Mouse (Mus musculus) mouse trophoblast stem cell (cell line): ENCODE data around the gene E2f8.

Experiments used
- in situ Hi-C, 2 experiments: fragments of 300-500 bp; cut with MseI, MboI; formaldehyde crosslinking; loops; 2 replicates in 1 of 2; 3 replicates in 1 of 2; pipeline ENCODE4 v1.15.1; 2025

Gene E2f8

GRCm38 (mm10) chr7:48893093-48893492, 11.7 kb upstream of the E2f8 start:
- in situ Hi-C loops = loop anchor here (10.0 kb wide), 1 partner anchor 232 kb away; no protein-coding TSS in a partner anchor

- in situ Hi-C loops = loop anchor here (10.0 kb wide), 1 partner anchor 234 kb away; no protein-coding TSS in a partner anchor
These were observed 9.6 kb upstream of the E2f8 start for GRCm38 (mm10) chr7:48891029-48891428.

- in situ Hi-C loops = no loop called here
These were observed 7.4 kb upstream of the E2f8 start for GRCm38 (mm10) chr7:48888751-48889150.

GRCm38 (mm10) chr7:48887973-48888372, 6.6 kb upstream of the E2f8 start:
- in situ Hi-C loops = no loop called here

GRCm38 (mm10) chr7:48884266-48884611, 2.8 kb upstream of the E2f8 start:
- in situ Hi-C loops = no loop called here

- in situ Hi-C loops = no loop called here
These were observed 2.3 kb upstream of the E2f8 start for GRCm38 (mm10) chr7:48883525-48884265.

- in situ Hi-C loops = no loop called here
These were observed 694 bp upstream of the E2f8 start for GRCm38 (mm10) chr7:48881971-48882609.

GRCm38 (mm10) chr7:48880591-48881481, 560 bp downstream of the E2f8 start:
- in situ Hi-C loops = no loop called here

GRCm38 (mm10) chr7:48879574-48879973, 1.8 kb downstream of the E2f8 start:
- in situ Hi-C loops = loop anchor here (5.0 to 10.0 kb wide), 2 partner anchors 122 to 125 kb away; no protein-coding TSS in a partner anchor

GRCm38 (mm10) chr7:48877786-48878390, 3.5 kb downstream of the E2f8 start:
- in situ Hi-C loops = loop anchor here (5.0 to 10.0 kb wide), 2 partner anchors 121 to 123 kb away; no protein-coding TSS in a partner anchor

GRCm38 (mm10) chr7:48876526-48876925, 4.9 kb downstream of the E2f8 start:
- in situ Hi-C loops = loop anchor here (5.0 to 10.0 kb wide), 2 partner anchors 119 to 122 kb away; no protein-coding TSS in a partner anchor

GRCm38 (mm10) chr7:48875096-48875495, 6.3 kb downstream of the E2f8 start:
- in situ Hi-C loops = loop anchor here (5.0 to 10.0 kb wide), 2 partner anchors 118 to 120 kb away; no protein-coding TSS in a partner anchor

- in situ Hi-C loops = loop anchor here in 1 of 2 experiments (10.0 kb wide), 1 partner anchor 116 kb away; no protein-coding TSS in a partner anchor
These were observed 10.1 kb downstream of the E2f8 start for GRCm38 (mm10) chr7:48871292-48871691.

GRCm38 (mm10) chr7:48870579-48871180, 10.7 kb downstream of the E2f8 start:
- in situ Hi-C loops = loop anchor here in 1 of 2 experiments (10.0 kb wide), 1 partner anchor 116 kb away; no protein-coding TSS in a partner anchor

- in situ Hi-C loops = loop anchor here in 1 of 2 experiments (10.0 kb wide), 1 partner anchor 115 kb away; no protein-coding TSS in a partner anchor
These were observed 11.3 kb downstream of the E2f8 start for GRCm38 (mm10) chr7:48870144-48870543.

- in situ Hi-C loops = no loop called here
These were observed 13.8 kb downstream of the E2f8 start for GRCm38 (mm10) chr7:48867576-48867975.

GRCm38 (mm10) chr7:48864671-48865458, 16.5 kb downstream of the E2f8 start:
- in situ Hi-C loops = no loop called here

GRCm38 (mm10) chr7:48864199-48864598, 17.2 kb downstream of the E2f8 start:
- in situ Hi-C loops = no loop called here

- in situ Hi-C loops = no loop called here
These were observed 19.6 kb downstream of the E2f8 start for GRCm38 (mm10) chr7:48861796-48862195.

- in situ Hi-C loops = no loop called here
These were observed 20.4 kb downstream of the E2f8 start for GRCm38 (mm10) chr7:48860948-48861347.
